Mouse (Mus musculus): ENCODE measurements around the gene Mvp.

The Mvp gene

GRCm38 (mm10) chr7:126984667-126985444 is 29.6 kb downstream of the Mvp start:
- no peaks in the 10 kb centered on the region for H3K27me3 ChIP-seq (ENCODE audit: control insufficient read depth, insufficient read depth, low read length, poor library complexity, severe bottlenecking)
- DNase-seq (ENCODE audit: low read depth, low spot score): no peak
- peaks cover 2% of the 10 kb centered on the region for H3K36me3 ChIP-seq (ENCODE audit: control insufficient read depth, insufficient read depth, low read length, poor library complexity, severe bottlenecking)

- DNase-seq (ENCODE audit: low read depth, low spot score): no peak
- no peaks in the 10 kb centered on the region for H3K27me3 ChIP-seq (ENCODE audit: control insufficient read depth, insufficient read depth, low read length, poor library complexity, severe bottlenecking)
- H3K36me3 ChIP-seq (ENCODE audit: control insufficient read depth, insufficient read depth, low read length, poor library complexity, severe bottlenecking): peaks cover 4% of the 10 kb centered on the region
These were observed 31.3 kb downstream of the Mvp start for GRCm38 (mm10) chr7:126983113-126983512.

- no peak for DNase-seq (ENCODE audit: low read depth, low spot score)
- Histone ChIP-seq H3K36me3 (ENCODE audit: control insufficient read depth, insufficient read depth, low read length, poor library complexity, severe bottlenecking) (peaks cover 6% of the 10 kb centered on the region), H3K27me3 (ENCODE audit: control insufficient read depth, insufficient read depth, low read length, poor library complexity, severe bottlenecking) (no peaks in the 10 kb centered on the region)
These were observed 32.4 kb downstream of the Mvp start for GRCm38 (mm10) chr7:126982054-126982453.

GRCm38 (mm10) chr7:126981601-126982000 is 32.8 kb downstream of the Mvp start:
- H3K36me3 ChIP-seq (ENCODE audit: control insufficient read depth, insufficient read depth, low read length, poor library complexity, severe bottlenecking): peaks cover 6% of the 10 kb centered on the region
- no peak for DNase-seq (ENCODE audit: low read depth, low spot score)
- H3K27me3 ChIP-seq (ENCODE audit: control insufficient read depth, insufficient read depth, low read length, poor library complexity, severe bottlenecking): no peaks in the 10 kb centered on the region

GRCm38 (mm10) chr7:126978841-126979240 is 35.6 kb downstream of the Mvp start:
- DNase-seq (ENCODE audit: low read depth, low spot score): peak; percentile 9
- Histone ChIP-seq H3K27me3 (ENCODE audit: control insufficient read depth, insufficient read depth, low read length, poor library complexity, severe bottlenecking) (no peaks in the 10 kb centered on the region), H3K36me3 (ENCODE audit: control insufficient read depth, insufficient read depth, low read length, poor library complexity, severe bottlenecking) (peaks cover 6% of the 10 kb centered on the region)

- no peaks in the 10 kb centered on the region for H3K27me3 ChIP-seq (ENCODE audit: control insufficient read depth, insufficient read depth, low read length, poor library complexity, severe bottlenecking)
- H3K36me3 ChIP-seq (ENCODE audit: control insufficient read depth, insufficient read depth, low read length, poor library complexity, severe bottlenecking): peaks cover 6% of the 10 kb centered on the region
- peak; percentile 7 for DNase-seq (ENCODE audit: low read depth, low spot score)
These were observed 37.5 kb downstream of the Mvp start for GRCm38 (mm10) chr7:126976878-126977459.

- no peaks in the 10 kb centered on the region for H3K27me3 ChIP-seq (ENCODE audit: control insufficient read depth, insufficient read depth, low read length, poor library complexity, severe bottlenecking)
- H3K36me3 ChIP-seq (ENCODE audit: control insufficient read depth, insufficient read depth, low read length, poor library complexity, severe bottlenecking): peaks cover 6% of the 10 kb centered on the region
- DNase-seq (ENCODE audit: low read depth, low spot score): peak; percentile 96
These were observed 38.2 kb downstream of the Mvp start, which contains the start of gene Cdiptos for GRCm38 (mm10) chr7:126975950-126976866. Gene Cdiptos (minus strand): TSS chr7:126976098.

- Histone ChIP-seq H3K36me3 (ENCODE audit: control insufficient read depth, insufficient read depth, low read length, poor library complexity, severe bottlenecking) (peaks cover 6% of the 10 kb centered on the region), H3K27me3 (ENCODE audit: control insufficient read depth, insufficient read depth, low read length, poor library complexity, severe bottlenecking) (no peaks in the 10 kb centered on the region)
- no peak for DNase-seq (ENCODE audit: low read depth, low spot score)
These were observed 38.7 kb downstream of the Mvp start, which contains the start of gene Cdipt for GRCm38 (mm10) chr7:126975893-126975949. Gene Cdipt (plus strand): TSS chr7:126975914.

GRCm38 (mm10) chr7:126975493-126975892 is 38.9 kb downstream of the Mvp start:
- DNase-seq (ENCODE audit: low read depth, low spot score): no peak
- Histone ChIP-seq H3K36me3 (ENCODE audit: control insufficient read depth, insufficient read depth, low read length, poor library complexity, severe bottlenecking) (peaks cover 6% of the 10 kb centered on the region), H3K27me3 (ENCODE audit: control insufficient read depth, insufficient read depth, low read length, poor library complexity, severe bottlenecking) (no peaks in the 10 kb centered on the region)

GRCm38 (mm10) chr7:126967361-126967760 is 47.1 kb downstream of the Mvp start:
- H3K36me3 ChIP-seq (ENCODE audit: control insufficient read depth, insufficient read depth, low read length, poor library complexity, severe bottlenecking): no peaks in the 10 kb centered on the region
- no peak for DNase-seq (ENCODE audit: low read depth, low spot score)
- no peaks in the 10 kb centered on the region for H3K27me3 ChIP-seq (ENCODE audit: control insufficient read depth, insufficient read depth, low read length, poor library complexity, severe bottlenecking)

GRCm38 (mm10) chr7:126965568-126965967 is 48.9 kb downstream of the Mvp start:
- DNase-seq (ENCODE audit: low read depth, low spot score): no peak
- H3K36me3 ChIP-seq (ENCODE audit: control insufficient read depth, insufficient read depth, low read length, poor library complexity, severe bottlenecking): no peaks in the 10 kb centered on the region
- H3K27me3 ChIP-seq (ENCODE audit: control insufficient read depth, insufficient read depth, low read length, poor library complexity, severe bottlenecking): no peaks in the 10 kb centered on the region

GRCm38 (mm10) chr7:126963548-126964286 is 50.7 kb downstream of the Mvp start:
- DNase-seq (ENCODE audit: low read depth, low spot score): peak; percentile 68
- no peaks in the 10 kb centered on the region for H3K27me3 ChIP-seq (ENCODE audit: control insufficient read depth, insufficient read depth, low read length, poor library complexity, severe bottlenecking)
- no peaks in the 10 kb centered on the region for H3K36me3 ChIP-seq (ENCODE audit: control insufficient read depth, insufficient read depth, low read length, poor library complexity, severe bottlenecking)

- Histone ChIP-seq H3K36me3 (ENCODE audit: control insufficient read depth, insufficient read depth, low read length, poor library complexity, severe bottlenecking) (no peaks in the 10 kb centered on the region), H3K27me3 (ENCODE audit: control insufficient read depth, insufficient read depth, low read length, poor library complexity, severe bottlenecking) (no peaks in the 10 kb centered on the region)
- no peak for DNase-seq (ENCODE audit: low read depth, low spot score)
These were observed 52.5 kb downstream of the Mvp start for GRCm38 (mm10) chr7:126961965-126962364.

GRCm38 (mm10) chr7:126961095-126961494 is 53.3 kb downstream of the Mvp start:
- Histone ChIP-seq H3K36me3 (ENCODE audit: control insufficient read depth, insufficient read depth, low read length, poor library complexity, severe bottlenecking) (no peaks in the 10 kb centered on the region), H3K27me3 (ENCODE audit: control insufficient read depth, insufficient read depth, low read length, poor library complexity, severe bottlenecking) (no peaks in the 10 kb centered on the region)
- DNase-seq (ENCODE audit: low read depth, low spot score): no peak

- no peaks in the 10 kb centered on the region for H3K36me3 ChIP-seq (ENCODE audit: control insufficient read depth, insufficient read depth, low read length, poor library complexity, severe bottlenecking)
- DNase-seq (ENCODE audit: low read depth, low spot score): peak; percentile 13
These were observed 54.6 kb downstream of the Mvp start for GRCm38 (mm10) chr7:126959780-126960179.

More at GRCm38 (mm10) chr7:126959780-126960179, 54.6 kb downstream of the Mvp start:
- no peaks in the 10 kb centered on the region for H3K27me3 ChIP-seq (ENCODE audit: control insufficient read depth, insufficient read depth, low read length, poor library complexity, severe bottlenecking)

Data from splenic B cell, adult 2 months (primary cell).